Mouse (Mus musculus) adrenal gland, postnatal 14 days (tissue): ENCODE results near the gene Ugt1a6a. TPM values are rescaled to one million over a fixed set of nuclear protein-coding genes. Genes with fewer than 3 reads are reported as not detected.
A peak's percentile ranks its signal among the peaks of the same experiment; 100 is the strongest.
"Not testable (repeated sequence)": the region's sequence is repeated elsewhere in the genome, so short reads cannot be mapped to it uniquely, and the experiment has no call there.

Experiments used
- DNase-seq: peaks from one replicate; pipeline ENCODE4 v3.0.0; 2021; ENCODE audit warnings: mixed read lengths
- total RNA-seq: library from RNA; stranded (reverse); gene quantifications from 2 replicates; pipeline ENCODE4 v1.2.3, GENCODE M21; 2021

Gene Ugt1a6a
- total RNA-seq, 1 experiment from 2014 or later, result 12.8 TPM

- DNase-seq, result not testable (repeated sequence)
Observed at GRCm38 (mm10) chr1:88135229-88135904, 758 bp downstream of the Ugt1a6a start.

- no peak for DNase-seq
Observed at GRCm38 (mm10) chr1:88136646-88137045, 2.0 kb downstream of the Ugt1a6a start.

- no peak for DNase-seq
Observed at GRCm38 (mm10) chr1:88137264-88137663, 2.7 kb downstream of the Ugt1a6a start.

- no peak for DNase-seq
Observed at GRCm38 (mm10) chr1:88138145-88138544, 3.5 kb downstream of the Ugt1a6a start.

- DNase-seq, result not testable (repeated sequence)
Observed at GRCm38 (mm10) chr1:88140492-88140891, 5.9 kb downstream of the Ugt1a6a start.

- DNase-seq, result peak; percentile 57
Observed at GRCm38 (mm10) chr1:88143966-88144675, 9.5 kb downstream of the Ugt1a6a start.

- DNase-seq, result peak; percentile 17
Observed at GRCm38 (mm10) chr1:88145278-88145677, 10.7 kb downstream of the Ugt1a6a start.

GRCm38 (mm10) chr1:88150133-88150532 is 15.5 kb downstream of the Ugt1a6a start:
- DNase-seq, result peak; percentile 11

GRCm38 (mm10) chr1:88158430-88158829 is 23.8 kb downstream of the Ugt1a6a start:
- DNase-seq, result no peak

- no peak for DNase-seq
Observed at GRCm38 (mm10) chr1:88165711-88166110, 31.1 kb downstream of the Ugt1a6a start, which contains the start of gene Ugt1a5. TSS of gene Ugt1a5 (plus strand) at chr1:88166012.

GRCm38 (mm10) chr1:88172190-88172589 is 37.6 kb downstream of the Ugt1a6a start:
- DNase-seq, result not testable (repeated sequence)

- DNase-seq, result no peak
Observed at GRCm38 (mm10) chr1:88179657-88180056, 45.0 kb downstream of the Ugt1a6a start.

- no peak for DNase-seq
Observed at GRCm38 (mm10) chr1:88186325-88186935, 51.8 kb downstream of the Ugt1a6a start.

GRCm38 (mm10) chr1:88192136-88192535 is 57.5 kb downstream of the Ugt1a6a start:
- DNase-seq, result no peak

- DNase-seq, result no peak
Observed at GRCm38 (mm10) chr1:88195687-88196086, 61.1 kb downstream of the Ugt1a6a start.

GRCm38 (mm10) chr1:88197443-88197842 is 62.8 kb downstream of the Ugt1a6a start:
- DNase-seq, result no peak

GRCm38 (mm10) chr1:88199996-88200395 is 65.4 kb downstream of the Ugt1a6a start:
- no peak for DNase-seq

- no peak for DNase-seq
Observed at GRCm38 (mm10) chr1:88200456-88200855, 65.8 kb downstream of the Ugt1a6a start, which contains the start of gene Ugt1a2. TSS of gene Ugt1a2 (plus strand) at chr1:88200601.

GRCm38 (mm10) chr1:88205294-88205922 is 70.8 kb downstream of the Ugt1a6a start, which contains the start of gene Dnajb3:
TSS of gene Dnajb3 (minus strand) at chr1:88205782.
- DNase-seq, result peak; percentile 84

GRCm38 (mm10) chr1:88206843-88207479 is 72.4 kb downstream of the Ugt1a6a start:
- DNase-seq, result no peak

GRCm38 (mm10) chr1:88211812-88212211 is 77.2 kb downstream of the Ugt1a6a start, which contains the start of gene Ugt1a1:
TSS of gene Ugt1a1 (plus strand) at chr1:88211959.
- peak; percentile 15 for DNase-seq
